Mouse (Mus musculus): ENCODE measurements at regions not wholly inside any gene's neighbourhood (a gene's known extent, or its start where the extent isn't known, plus 50 kb on each side); places are given as distances from the start of the nearest gene placed in this dataset.

DNA sequence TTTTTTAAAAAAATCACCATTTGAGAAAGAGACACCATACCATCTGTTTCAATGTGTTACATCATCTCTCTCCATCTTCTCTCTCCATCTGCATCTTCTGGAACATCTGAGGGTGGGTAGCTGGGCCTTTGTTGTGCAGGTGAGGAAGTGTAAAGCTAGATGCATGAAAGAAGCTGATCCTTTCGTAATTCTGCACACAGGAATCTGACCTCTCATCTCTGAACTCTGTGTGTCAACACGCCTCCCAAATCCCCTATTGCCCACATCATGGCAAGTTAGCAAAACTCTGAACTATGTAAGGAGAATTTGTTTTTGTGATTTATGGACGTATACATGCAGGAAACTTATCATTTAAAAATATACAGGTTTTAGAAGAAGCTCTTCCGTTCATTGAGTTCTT, 209.7 kb downstream of the Gm11146 start:
- Histone ChIP-seq H3K9ac (replicated peaks; ENCODE audit: low read length) (no peak overlapping the region), H3K27me3 (ENCODE audit: insufficient read depth, low read length) (no peaks in the 10 kb centered on the region), H3K4me3 (ENCODE audit: low read length) (no peak overlapping the region), H3K4me2 (replicated peaks; ENCODE audit: low read depth, low read length) (no peak overlapping the region), H3K36me3 (ENCODE audit: insufficient read depth, low read length) (no peaks in the 10 kb centered on the region), H3K27ac (ENCODE audit: low read length) (no peak overlapping the region), H3K9me3 (ENCODE audit: low read length) (no peaks in the 10 kb centered on the region), H3K4me1 (ENCODE audit: insufficient read depth, low read length) (no peaks in the 10 kb centered on the region)
- WGBS: 72% methylated on average over 4 of the region's 4 CpGs
- no peak for ATAC-seq (ENCODE audit: low FRiP score, low TSS enrichment)

- Histone ChIP-seq H3K4me3 (ENCODE audit: low read length) (no peak overlapping the region), H3K9me3 (ENCODE audit: low read length) (no peaks in the 10 kb centered on the region), H3K27me3 (ENCODE audit: insufficient read depth, low read length) (no peaks in the 10 kb centered on the region), H3K4me2 (replicated peaks; ENCODE audit: low read depth, low read length) (no peak overlapping the region), H3K9ac (replicated peaks; ENCODE audit: low read length) (no peak overlapping the region), H3K4me1 (ENCODE audit: insufficient read depth, low read length) (no peaks in the 10 kb centered on the region), H3K27ac (ENCODE audit: low read length) (no peak overlapping the region), H3K36me3 (ENCODE audit: insufficient read depth, low read length) (no peaks in the 10 kb centered on the region)
- no peak for ATAC-seq (ENCODE audit: low FRiP score, low TSS enrichment)
- WGBS: 76% methylated on average over 6 of the region's 6 CpGs
These were observed 217.7 kb downstream of the Gm11146 start for GRCm38 (mm10) chr16:77384021-77384729.

- no peak for ATAC-seq (ENCODE audit: low FRiP score, low TSS enrichment)
- 87% methylated on average over 2 of the region's 2 CpGs for WGBS
These were observed 219.1 kb downstream of the Gm11146 start for GRCm38 (mm10) chr16:77382790-77383189.

GRCm38 (mm10) chr16:77372768-77373167, 229.1 kb downstream of the Gm11146 start:
- no peaks in the 10 kb centered on the region for H3K9me3 ChIP-seq (ENCODE audit: low read length)
- H3K36me3 ChIP-seq (ENCODE audit: insufficient read depth, low read length): no peaks in the 10 kb centered on the region
- H3K4me1 ChIP-seq (ENCODE audit: insufficient read depth, low read length): no peaks in the 10 kb centered on the region
- H3K9ac ChIP-seq (replicated peaks; ENCODE audit: low read length): no peak overlapping the region
- H3K27me3 ChIP-seq (ENCODE audit: insufficient read depth, low read length): no peaks in the 10 kb centered on the region
- no peak for ATAC-seq (ENCODE audit: low FRiP score, low TSS enrichment)
- H3K27ac ChIP-seq (ENCODE audit: low read length): no peak overlapping the region
- 83% methylated on average over 3 of the region's 3 CpGs for WGBS
- no peak overlapping the region for H3K4me3 ChIP-seq (ENCODE audit: low read length)
- H3K4me2 ChIP-seq (replicated peaks; ENCODE audit: low read depth, low read length): no peak overlapping the region

More at GRCm38 (mm10) chr16:77382790-77383189, 219.1 kb downstream of the Gm11146 start:
- H3K27ac ChIP-seq (ENCODE audit: low read length): no peak overlapping the region
- H3K36me3 ChIP-seq (ENCODE audit: insufficient read depth, low read length): no peaks in the 10 kb centered on the region
- H3K27me3 ChIP-seq (ENCODE audit: insufficient read depth, low read length): no peaks in the 10 kb centered on the region
- H3K9me3 ChIP-seq (ENCODE audit: low read length): no peaks in the 10 kb centered on the region
- no peak overlapping the region for H3K4me3 ChIP-seq (ENCODE audit: low read length)
- no peaks in the 10 kb centered on the region for H3K4me1 ChIP-seq (ENCODE audit: insufficient read depth, low read length)
- no peak overlapping the region for H3K4me2 ChIP-seq (replicated peaks; ENCODE audit: low read depth, low read length)
- no peak overlapping the region for H3K9ac ChIP-seq (replicated peaks; ENCODE audit: low read length)

DNA sequence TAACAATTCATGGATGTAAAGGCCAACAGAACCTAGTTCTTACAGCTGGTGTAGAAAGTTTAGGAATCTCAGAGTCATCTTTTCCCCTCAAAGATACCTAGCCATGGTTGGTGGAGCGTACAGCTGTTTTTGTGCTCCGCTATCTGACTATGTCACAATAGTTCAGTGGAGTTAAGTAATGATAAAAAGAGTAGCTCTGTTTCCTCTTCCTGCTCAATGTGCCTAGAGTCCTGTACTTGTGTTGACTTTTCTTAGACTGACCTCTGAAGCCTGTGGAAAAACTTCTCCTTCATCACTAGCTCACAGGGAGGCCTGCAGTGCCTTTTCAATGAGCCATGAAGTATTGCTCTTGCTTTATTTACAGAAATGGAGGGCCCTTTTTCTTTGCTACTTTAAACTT, 232.1 kb downstream of the Gm11146 start:
- Histone ChIP-seq H3K27ac (ENCODE audit: low read length) (no peak overlapping the region), H3K36me3 (ENCODE audit: insufficient read depth, low read length) (no peaks in the 10 kb centered on the region)
- ATAC-seq (ENCODE audit: low FRiP score, low TSS enrichment): no peak

DNA sequence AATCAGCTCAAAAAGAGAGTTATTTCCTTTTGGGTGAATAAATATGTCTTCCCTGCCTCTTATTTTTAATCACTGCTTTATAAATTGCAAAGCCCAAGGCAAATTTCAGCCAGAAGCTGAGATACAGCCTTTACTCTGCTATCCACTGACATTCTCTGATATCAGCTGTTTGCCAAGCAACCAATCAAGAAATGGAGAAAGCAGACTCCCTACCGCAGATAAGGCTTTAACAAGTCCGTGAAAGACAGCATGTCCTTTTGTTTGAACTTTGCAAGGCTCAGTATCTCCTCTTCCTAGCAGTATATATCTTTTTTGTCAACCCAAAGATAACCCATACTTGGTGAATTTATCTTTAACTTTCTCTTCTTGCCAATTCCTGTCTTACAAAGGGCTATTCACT, 236.6 kb downstream of the Gm11146 start:
- H3K4me1 ChIP-seq (ENCODE audit: insufficient read depth, low read length): no peaks in the 10 kb centered on the region
- H3K27ac ChIP-seq (ENCODE audit: low read length): no peak overlapping the region
- H3K4me3 ChIP-seq (ENCODE audit: low read length): no peak overlapping the region
- H3K9ac ChIP-seq (replicated peaks; ENCODE audit: low read length): no peak overlapping the region
- no peak overlapping the region for H3K4me2 ChIP-seq (replicated peaks; ENCODE audit: low read depth, low read length)
- no peak for ATAC-seq (ENCODE audit: low FRiP score, low TSS enrichment)
- WGBS: 70% methylated on average over 2 of the region's 2 CpGs
- no peaks in the 10 kb centered on the region for H3K36me3 ChIP-seq (ENCODE audit: insufficient read depth, low read length)
- no peaks in the 10 kb centered on the region for H3K27me3 ChIP-seq (ENCODE audit: insufficient read depth, low read length)
- no peaks in the 10 kb centered on the region for H3K9me3 ChIP-seq (ENCODE audit: low read length)

More for the DNA sequence above, 232.1 kb downstream of the Gm11146 start:
- H3K4me2 ChIP-seq (replicated peaks; ENCODE audit: low read depth, low read length): no peak overlapping the region
- WGBS: 84% methylated on average over 2 of the region's 2 CpGs
- H3K27me3 ChIP-seq (ENCODE audit: insufficient read depth, low read length): no peaks in the 10 kb centered on the region
- no peaks in the 10 kb centered on the region for H3K9me3 ChIP-seq (ENCODE audit: low read length)
- H3K9ac ChIP-seq (replicated peaks; ENCODE audit: low read length): no peak overlapping the region
- H3K4me1 ChIP-seq (ENCODE audit: insufficient read depth, low read length): no peaks in the 10 kb centered on the region
- H3K4me3 ChIP-seq (ENCODE audit: low read length): no peak overlapping the region

DNA sequence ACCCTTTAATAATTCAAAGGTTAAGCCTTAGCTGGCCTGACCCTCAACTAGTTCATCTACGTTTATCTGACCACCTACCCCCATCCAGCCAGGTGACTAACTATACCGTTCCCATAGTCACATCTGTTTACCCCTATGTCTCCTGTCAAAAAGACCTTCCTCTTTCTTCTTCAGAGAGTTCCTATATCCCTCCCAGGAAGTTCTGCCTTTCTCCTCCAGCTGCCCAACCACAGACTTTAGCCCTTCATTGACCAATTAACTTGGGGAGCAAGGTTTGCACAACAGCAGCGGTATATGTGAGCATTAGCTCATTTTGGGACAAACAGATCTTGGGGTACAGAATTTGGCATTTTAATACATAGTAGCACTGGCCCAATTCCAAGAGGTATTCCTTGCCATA, 237.5 kb downstream of the Gm11146 start:
- Histone ChIP-seq H3K4me2 (replicated peaks; ENCODE audit: low read depth, low read length) (no peak overlapping the region), H3K9ac (replicated peaks; ENCODE audit: low read length) (no peak overlapping the region), H3K27me3 (ENCODE audit: insufficient read depth, low read length) (no peaks in the 10 kb centered on the region), H3K27ac (ENCODE audit: low read length) (no peak overlapping the region), H3K4me1 (ENCODE audit: insufficient read depth, low read length) (no peaks in the 10 kb centered on the region), H3K9me3 (ENCODE audit: low read length) (no peaks in the 10 kb centered on the region), H3K36me3 (ENCODE audit: insufficient read depth, low read length) (no peaks in the 10 kb centered on the region), H3K4me3 (ENCODE audit: low read length) (no peak overlapping the region)
- WGBS: 94% methylated on average over 3 of the region's 3 CpGs
- ATAC-seq (ENCODE audit: low FRiP score, low TSS enrichment): no peak

GRCm38 (mm10) chr16:77359190-77359589, 242.7 kb downstream of the Gm11146 start:
- WGBS: 90% methylated on average over 5 of the region's 5 CpGs
- no peak for ATAC-seq (ENCODE audit: low FRiP score, low TSS enrichment)
- no peaks in the 10 kb centered on the region for H3K9me3 ChIP-seq (ENCODE audit: low read length)
- H3K36me3 ChIP-seq (ENCODE audit: insufficient read depth, low read length): no peaks in the 10 kb centered on the region
- H3K4me2 ChIP-seq (replicated peaks; ENCODE audit: low read depth, low read length): no peak overlapping the region
- H3K27ac ChIP-seq (ENCODE audit: low read length): no peak overlapping the region
- H3K9ac ChIP-seq (replicated peaks; ENCODE audit: low read length): no peak overlapping the region
- H3K27me3 ChIP-seq (ENCODE audit: insufficient read depth, low read length): no peaks in the 10 kb centered on the region
- H3K4me1 ChIP-seq (ENCODE audit: insufficient read depth, low read length): no peaks in the 10 kb centered on the region
- no peak overlapping the region for H3K4me3 ChIP-seq (ENCODE audit: low read length)

DNA sequence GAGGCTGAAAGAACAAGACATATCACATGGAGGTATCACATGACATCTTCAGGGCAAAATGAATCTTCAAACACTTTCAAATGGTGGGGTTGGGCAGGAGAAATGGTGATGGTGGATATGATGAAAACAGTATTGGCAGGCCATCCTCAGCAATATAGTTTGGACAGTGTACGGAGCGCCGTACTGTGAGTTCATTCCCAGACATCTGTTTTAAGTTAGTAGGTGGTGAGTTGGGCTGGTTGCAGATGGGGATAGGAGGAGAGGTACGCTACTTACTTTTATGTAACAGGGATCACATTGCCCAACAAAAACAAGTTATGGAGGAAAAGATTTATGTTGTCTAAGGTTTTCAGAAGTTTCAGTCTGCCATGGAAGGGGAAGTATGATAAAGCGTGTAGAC, 246.6 kb downstream of the Gm11146 start:
- ATAC-seq (ENCODE audit: low FRiP score, low TSS enrichment): no peak
- Histone ChIP-seq H3K4me1 (ENCODE audit: insufficient read depth, low read length) (no peaks in the 10 kb centered on the region), H3K9ac (replicated peaks; ENCODE audit: low read length) (no peak overlapping the region), H3K4me2 (replicated peaks; ENCODE audit: low read depth, low read length) (no peak overlapping the region), H3K9me3 (ENCODE audit: low read length) (no peaks in the 10 kb centered on the region), H3K27ac (ENCODE audit: low read length) (no peak overlapping the region), H3K4me3 (ENCODE audit: low read length) (no peak overlapping the region), H3K36me3 (ENCODE audit: insufficient read depth, low read length) (no peaks in the 10 kb centered on the region), H3K27me3 (ENCODE audit: insufficient read depth, low read length) (no peaks in the 10 kb centered on the region)
- 74% methylated on average over 5 of the region's 5 CpGs for WGBS

- no peak overlapping the region for H3K9ac ChIP-seq (replicated peaks; ENCODE audit: low read length)
- H3K4me1 ChIP-seq (ENCODE audit: insufficient read depth, low read length): no peaks in the 10 kb centered on the region
- H3K27me3 ChIP-seq (ENCODE audit: insufficient read depth, low read length): no peaks in the 10 kb centered on the region
- H3K4me3 ChIP-seq (ENCODE audit: low read length): no peak overlapping the region
- H3K27ac ChIP-seq (ENCODE audit: low read length): no peak overlapping the region
- no peak for ATAC-seq (ENCODE audit: low FRiP score, low TSS enrichment)
- H3K36me3 ChIP-seq (ENCODE audit: insufficient read depth, low read length): no peaks in the 10 kb centered on the region
- no peak overlapping the region for H3K4me2 ChIP-seq (replicated peaks; ENCODE audit: low read depth, low read length)
- 83% methylated on average over 3 of the region's 3 CpGs for WGBS
- H3K9me3 ChIP-seq (ENCODE audit: low read length): no peaks in the 10 kb centered on the region
These were observed 247.6 kb downstream of the Gm11146 start for GRCm38 (mm10) chr16:77354201-77354712.

Data from kidney, embryonic 16.5 days (tissue).